Mouse (Mus musculus) urinary bladder, postnatal 4 days (tissue): ENCODE results near the gene Gm49368.
A peak's percentile ranks its signal among the peaks of the same experiment; 100 is the strongest.
"Not testable (repeated sequence)": the region's sequence is repeated elsewhere in the genome, so short reads cannot be mapped to it uniquely, and the experiment has no call there.

Source experiments
- DNase-seq, 2 experiments: peaks; one replicate each; pipeline ENCODE4 v3.0.0; 2021 to 2022; ENCODE audit warnings: low spot score in 2 of 2

Gene Gm49368

DNA sequence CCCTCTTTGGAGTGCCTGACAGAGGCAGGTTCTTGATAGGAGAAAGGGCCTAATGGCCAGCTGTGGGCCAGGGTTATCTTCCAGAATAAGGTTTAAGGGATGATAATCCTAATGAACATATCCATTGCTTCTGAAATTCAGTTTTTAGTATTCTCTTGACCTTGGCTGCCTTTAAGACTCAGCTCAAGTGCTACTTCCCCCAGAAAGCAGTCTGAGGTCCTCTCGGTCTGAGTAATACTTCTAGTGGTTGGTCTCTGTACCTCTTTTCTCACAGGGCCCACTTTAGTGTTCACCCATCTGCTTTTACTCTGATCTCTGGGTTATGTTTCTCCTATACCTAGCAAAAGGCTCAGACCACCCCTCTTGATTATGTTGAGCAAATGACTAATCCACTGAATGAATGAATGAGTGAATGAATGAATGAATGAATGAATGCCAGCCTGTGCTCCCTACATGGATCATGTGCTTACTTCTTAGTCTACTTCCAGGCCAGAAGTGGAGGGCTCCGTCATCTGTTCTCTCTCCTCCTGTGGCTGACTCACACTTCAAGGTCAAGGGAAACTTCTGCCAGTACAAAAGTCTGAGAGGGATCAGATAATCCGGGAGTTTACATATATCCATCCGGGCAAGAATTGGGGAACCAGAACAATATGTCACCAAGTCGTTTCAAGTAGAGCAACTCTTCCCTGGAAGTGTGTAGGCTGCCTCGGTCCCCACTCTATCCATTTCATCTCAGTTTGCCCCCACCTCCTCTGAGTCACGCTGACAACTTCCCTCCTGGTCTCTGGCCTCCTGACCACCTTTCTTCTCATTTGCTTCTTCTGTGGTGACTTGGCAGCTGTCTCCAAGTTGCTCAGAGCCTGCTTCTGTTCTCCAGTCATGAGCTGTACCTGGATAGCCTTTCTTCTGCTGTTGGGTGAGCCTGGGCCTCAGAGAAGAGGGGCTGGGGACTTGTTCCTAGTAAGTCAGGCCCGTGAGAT is 66.5 kb downstream of the Gm49368 start, which contains the start of gene Itgax:
Itgax (plus strand) TSS at position 807 of the 980 bp plus-strand sequence.
- DNase-seq = no peak

DNA sequence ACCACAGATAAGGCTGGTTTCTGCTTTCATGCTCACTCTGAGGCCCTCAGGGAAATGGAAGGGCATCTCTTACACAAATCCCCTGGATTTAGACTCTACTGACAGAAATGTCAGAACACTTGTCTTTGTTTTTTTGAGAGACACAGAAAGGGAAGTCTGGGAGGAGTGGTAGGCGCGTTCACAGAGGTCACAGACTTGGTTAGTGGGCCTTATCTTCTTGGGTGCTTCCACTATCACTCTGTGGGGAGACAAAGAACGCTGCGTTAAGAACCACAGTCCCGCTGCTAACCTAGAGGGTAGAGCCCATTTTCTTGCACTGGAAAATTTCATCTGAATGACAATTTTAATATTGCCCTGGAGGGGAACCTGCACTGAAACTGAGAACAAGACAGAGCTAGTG is 69.7 kb downstream of the Gm49368 start:
- DNase-seq = peak in 1 of 2 experiments; percentile 32

GRCm38 (mm10) chr7:128133596-128133995 is 71.1 kb downstream of the Gm49368 start:
- DNase-seq = peak in 1 of 2 experiments; percentile 19

- DNase-seq = no peak
Measured at GRCm38 (mm10) chr7:128136927-128137326, 74.4 kb downstream of the Gm49368 start.

- DNase-seq = no peak
Measured at GRCm38 (mm10) chr7:128139611-128140010, 77.1 kb downstream of the Gm49368 start.

DNA sequence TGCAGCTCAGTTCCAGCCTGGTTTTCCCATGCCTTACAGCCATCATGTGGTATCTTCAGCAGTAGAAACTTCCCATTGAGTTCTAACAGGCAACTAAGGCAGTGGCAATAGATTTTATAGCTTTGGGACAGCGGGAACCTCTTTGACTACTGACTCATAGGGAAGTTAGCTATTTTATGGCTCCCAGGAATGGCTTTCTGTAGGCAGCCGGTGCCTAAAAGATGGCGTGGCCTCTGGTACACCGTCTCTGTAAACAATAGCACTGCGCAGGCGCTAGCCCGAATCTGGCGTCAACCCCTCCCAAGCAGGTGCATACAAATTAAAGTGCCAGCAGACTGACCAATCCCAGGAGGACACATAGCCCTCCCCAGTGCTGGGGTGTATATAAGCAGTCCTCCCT is 88.5 kb downstream of the Gm49368 start:
- peak in 1 of 2 experiments; percentile 25 for DNase-seq

GRCm38 (mm10) chr7:128154076-128154475 is 91.6 kb downstream of the Gm49368 start, which contains the start of gene Itgad:
TSS of gene Itgad (plus strand) at chr7:128154376.
- no peak for DNase-seq

GRCm38 (mm10) chr7:128154924-128155323 is 92.4 kb downstream of the Gm49368 start:
- no peak for DNase-seq

DNA sequence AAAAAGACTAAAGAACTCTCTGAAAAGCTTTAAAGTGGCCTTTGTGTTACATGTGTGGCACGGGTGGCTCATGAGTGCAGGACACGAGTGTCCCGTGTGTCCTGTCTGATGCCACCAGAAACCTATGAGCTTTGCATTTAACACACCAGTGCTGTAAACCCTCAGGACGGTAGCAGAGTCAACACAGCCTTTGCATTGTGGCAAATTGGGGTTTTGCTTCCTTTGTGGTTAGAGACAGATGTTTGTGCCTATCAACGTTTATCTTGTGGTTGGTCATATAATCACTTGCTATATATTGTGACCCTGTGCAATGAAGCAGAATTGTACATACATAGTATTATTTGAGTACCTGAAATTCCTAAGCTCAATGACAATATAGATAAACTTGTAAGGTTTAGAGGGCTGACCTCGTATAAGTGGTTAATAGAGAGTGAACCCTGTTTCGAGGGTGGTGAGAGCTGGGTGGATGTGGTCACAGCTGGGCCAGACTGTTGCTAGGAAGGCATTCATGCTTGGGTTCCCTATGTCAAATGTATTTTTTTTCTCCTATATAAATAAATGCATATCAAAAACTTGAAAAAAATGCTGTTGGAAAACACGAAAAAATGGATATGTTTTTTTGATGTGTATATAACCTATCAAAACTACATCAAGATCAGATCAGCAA is 96.3 kb downstream of the Gm49368 start:
- DNase-seq = not testable (repeated sequence)

DNA sequence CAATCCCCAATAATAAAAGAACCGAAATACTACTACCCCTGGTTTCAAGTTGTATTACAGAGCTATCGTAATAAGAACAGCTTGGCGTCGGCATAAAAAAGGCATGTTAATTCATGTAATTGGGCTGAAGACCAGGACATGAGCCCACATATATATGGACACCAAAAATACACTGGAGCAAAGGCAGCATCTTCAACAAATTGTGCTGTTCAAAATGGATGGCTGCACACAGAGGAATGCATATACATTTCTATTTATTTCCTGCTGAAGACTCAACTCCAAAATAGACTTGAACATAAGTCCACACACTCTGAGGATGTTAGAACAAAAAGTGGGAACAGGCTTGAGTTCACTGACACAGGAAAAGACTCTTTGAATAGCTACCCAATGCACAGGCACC is 101.5 kb downstream of the Gm49368 start:
- no peak for DNase-seq

DNA sequence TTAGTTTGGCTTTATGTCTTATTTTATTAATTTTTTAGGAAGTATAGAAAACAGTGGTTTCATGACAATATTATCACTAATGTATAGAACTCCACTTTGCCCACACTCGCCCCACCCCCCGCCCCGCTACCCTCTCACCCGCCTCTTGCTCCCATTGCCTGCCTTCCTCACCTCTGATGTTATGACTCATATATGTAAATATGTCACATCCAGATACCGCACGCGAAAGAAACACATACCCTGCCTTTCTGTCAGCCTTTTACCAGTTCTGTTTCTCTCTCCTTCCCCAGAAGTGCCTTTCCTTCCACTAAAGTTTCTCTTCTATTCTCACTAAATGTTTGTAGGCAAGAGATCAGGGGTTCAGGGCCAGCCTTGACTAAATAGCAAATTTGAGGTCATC is 103.9 kb downstream of the Gm49368 start:
- no peak for DNase-seq

DNA sequence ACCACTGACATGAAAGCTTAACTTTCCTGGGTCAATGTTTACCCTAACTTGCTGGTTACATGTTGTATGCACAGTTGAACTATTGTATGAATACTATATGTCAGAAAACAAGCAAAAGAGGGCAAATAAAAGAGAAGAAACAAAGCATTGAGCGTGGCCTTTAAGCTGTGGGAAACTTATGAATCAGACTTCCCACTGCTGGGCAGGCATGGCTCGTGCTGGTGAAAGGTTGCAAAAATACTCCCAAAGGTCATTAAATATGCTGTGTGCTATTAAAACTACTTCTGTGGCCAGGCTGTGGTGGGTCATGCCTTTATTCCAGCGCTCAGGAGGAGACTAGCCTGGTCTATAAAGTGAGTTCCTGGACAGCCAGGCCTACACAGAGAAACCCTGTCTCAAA is 107.5 kb downstream of the Gm49368 start:
- no peak for DNase-seq
